Mouse (Mus musculus) embryonic fibroblast, embryonic 13.5 days (primary cell): ENCODE measurements around the gene P4ha2.

Experiments
- CTCF ChIP-seq: IDR thresholded peaks from 2 replicates; pipeline ENCODE4 v1.5.1; 2011; ENCODE audit warnings: mild to moderate bottlenecking, control low read depth, low read length, moderate library complexity, borderline replicate concordance; ENCODE audit not compliant: insufficient read depth
- POLR2A ChIP-seq: IDR thresholded peaks from 2 replicates; pipeline ENCODE4 v1.6.1; 2011; ENCODE audit warnings: low read depth, mild to moderate bottlenecking, control low read depth, low read length, moderate library complexity

GRCm38 (mm10) chr11:54100045-54100691 is at the start of gene P4ha2:
- TF ChIP-seq CTCF (no peak), POLR2A (no peak)
